Mouse (Mus musculus): ENCODE measurements around the gene Ccdc187.

Gene Ccdc187

GRCm38 (mm10) chr2:26316576-26317246 is 22.4 kb upstream of the Ccdc187 start:
- DNase-seq (ENCODE audit: low spot score in 2 of 2), result no peak

DNA sequence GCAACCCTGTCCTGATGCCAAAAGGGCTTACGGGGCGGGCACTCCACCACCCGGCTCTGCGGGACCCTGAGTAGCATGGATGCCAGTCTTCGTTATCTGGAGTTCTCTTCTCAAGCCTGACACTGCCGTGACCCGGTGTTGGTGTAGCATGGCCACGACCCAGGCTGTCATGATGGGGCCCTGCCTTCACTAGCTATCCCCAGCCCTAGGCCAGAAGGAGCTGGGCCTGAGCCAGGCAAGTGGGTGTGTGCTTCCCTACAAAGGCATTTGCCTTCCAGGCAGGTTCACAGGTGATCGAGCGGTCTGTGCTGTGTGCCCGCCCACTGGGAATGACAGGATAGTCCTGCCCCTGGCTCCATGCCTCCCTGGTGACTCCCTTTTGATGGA is 21.6 kb upstream of the Ccdc187 start:
- DNase-seq (ENCODE audit: low spot score in 2 of 2), result no peak

GRCm38 (mm10) chr2:26315072-26315924 is 20.9 kb upstream of the Ccdc187 start, which contains the start of gene Gpsm1:
TSS of gene Gpsm1 (plus strand) at chr2:26315515.
- DNase-seq (ENCODE audit: low spot score in 2 of 2), result peak; percentile 80 to 82

DNA sequence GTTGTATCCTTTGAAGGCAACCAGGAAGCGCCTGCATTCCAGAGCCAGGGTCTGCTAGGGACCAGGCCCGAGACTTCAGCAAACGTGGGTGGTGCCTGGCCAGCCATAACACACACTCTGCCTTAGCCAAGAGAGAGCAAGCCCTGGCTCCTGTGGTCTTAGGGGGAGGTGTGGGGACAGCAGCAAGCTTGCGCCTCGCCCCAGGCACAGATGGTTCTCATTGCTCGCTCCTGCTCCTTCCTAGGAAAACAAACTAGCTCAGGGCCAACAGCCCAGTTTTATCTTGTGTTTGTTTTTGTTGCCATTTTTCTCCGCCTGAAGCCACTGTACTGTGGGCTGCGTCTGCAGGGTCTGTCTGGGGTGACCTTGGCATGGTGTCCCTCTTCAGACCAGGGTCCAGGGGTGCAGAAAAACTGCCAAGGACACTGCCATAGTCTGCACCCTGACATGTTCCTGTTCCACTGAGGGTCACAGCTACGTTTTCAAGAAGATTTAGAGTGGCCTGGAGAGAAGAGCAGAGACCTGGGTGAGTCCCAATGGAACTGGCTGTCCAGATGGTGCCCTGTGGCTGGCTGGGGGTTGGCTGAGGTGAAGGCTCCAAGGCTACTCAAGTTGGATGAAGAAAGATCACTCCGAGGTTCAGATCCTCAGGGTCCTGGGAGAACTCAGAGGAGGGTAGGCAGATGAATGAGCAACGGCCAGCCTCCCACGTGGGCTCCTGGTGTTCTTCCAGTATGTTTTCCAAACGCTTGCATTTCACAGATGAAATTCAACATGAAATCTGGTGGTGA is 20.1 kb upstream of the Ccdc187 start:
- DNase-seq (ENCODE audit: low spot score in 2 of 2), result no peak

GRCm38 (mm10) chr2:26313394-26313793 is 19.0 kb upstream of the Ccdc187 start:
- DNase-seq (ENCODE audit: low spot score in 2 of 2), result no peak

- peak; percentile 72 to 80 for DNase-seq (ENCODE audit: low spot score in 2 of 2)
These were observed 18.5 kb upstream of the Ccdc187 start for GRCm38 (mm10) chr2:26312812-26313211.

GRCm38 (mm10) chr2:26311936-26312335 is 17.6 kb upstream of the Ccdc187 start:
- no peak for DNase-seq (ENCODE audit: low spot score in 2 of 2)

DNA sequence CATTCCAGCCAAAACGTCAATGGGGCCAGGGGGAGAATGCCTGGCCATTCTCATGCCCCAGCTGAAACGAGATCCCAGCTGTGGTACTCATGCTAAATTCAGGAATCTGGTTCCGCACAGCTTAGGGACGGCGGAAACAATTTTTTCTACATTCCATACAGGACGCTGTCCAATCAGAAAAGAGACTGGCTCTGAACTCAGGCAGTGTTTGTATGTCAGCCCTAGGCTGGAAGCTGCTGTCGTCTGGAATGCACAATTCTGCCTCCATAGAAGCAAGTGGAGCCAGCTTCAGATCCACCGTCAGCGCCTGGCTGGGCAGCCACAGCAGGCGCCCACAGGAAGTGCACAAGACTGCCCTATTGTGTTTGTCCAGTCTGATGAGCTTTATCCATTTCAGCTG is 15.4 kb upstream of the Ccdc187 start:
- no peak for DNase-seq (ENCODE audit: low spot score in 2 of 2)

- no peak for DNase-seq (ENCODE audit: low spot score in 2 of 2)
These were observed 12.3 kb upstream of the Ccdc187 start for GRCm38 (mm10) chr2:26306702-26307101.

DNA sequence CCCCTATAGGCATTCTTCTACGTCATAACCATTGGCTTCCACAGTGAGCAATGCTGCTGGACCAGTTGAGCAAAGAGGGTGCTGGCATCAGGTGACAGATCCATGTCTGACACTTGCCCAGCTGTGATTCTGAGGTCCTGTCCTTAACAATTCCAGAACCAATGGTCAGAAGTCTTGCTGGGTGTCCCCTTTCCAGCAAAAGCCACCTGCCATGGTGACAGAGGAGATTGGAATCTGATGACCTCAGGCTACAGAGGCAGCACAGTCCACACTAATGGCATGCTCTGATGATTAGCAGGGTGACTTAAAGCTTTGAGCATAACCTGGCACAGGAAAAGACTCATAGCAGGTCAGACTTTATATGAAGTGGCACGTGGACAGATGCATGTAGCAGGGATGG is 11.2 kb upstream of the Ccdc187 start:
- DNase-seq (ENCODE audit: low spot score in 2 of 2), result no peak

DNA sequence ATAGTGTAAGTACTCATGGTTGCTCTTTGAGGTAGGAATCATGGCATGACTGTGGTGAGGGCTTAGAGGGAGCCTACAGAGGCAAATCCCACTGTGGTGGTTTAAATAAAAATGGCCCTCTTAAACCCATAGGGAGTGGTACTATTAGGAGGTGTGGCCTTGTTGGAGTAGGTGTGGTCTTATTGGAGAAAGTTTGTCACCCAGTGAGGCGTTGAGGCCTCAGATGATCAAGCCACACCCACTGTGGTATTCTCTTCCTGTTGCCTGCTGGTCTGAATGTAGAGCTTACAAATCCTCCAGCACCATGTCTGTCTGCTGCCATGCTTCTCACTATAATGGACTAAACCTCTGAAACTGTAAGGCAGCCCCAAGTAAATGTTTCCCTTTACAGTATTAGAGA is 10.4 kb upstream of the Ccdc187 start:
- DNase-seq (ENCODE audit: low spot score in 2 of 2), result no peak

- no peak for DNase-seq (ENCODE audit: low spot score in 2 of 2)
These were observed 7.7 kb upstream of the Ccdc187 start for GRCm38 (mm10) chr2:26302005-26302503.

DNA sequence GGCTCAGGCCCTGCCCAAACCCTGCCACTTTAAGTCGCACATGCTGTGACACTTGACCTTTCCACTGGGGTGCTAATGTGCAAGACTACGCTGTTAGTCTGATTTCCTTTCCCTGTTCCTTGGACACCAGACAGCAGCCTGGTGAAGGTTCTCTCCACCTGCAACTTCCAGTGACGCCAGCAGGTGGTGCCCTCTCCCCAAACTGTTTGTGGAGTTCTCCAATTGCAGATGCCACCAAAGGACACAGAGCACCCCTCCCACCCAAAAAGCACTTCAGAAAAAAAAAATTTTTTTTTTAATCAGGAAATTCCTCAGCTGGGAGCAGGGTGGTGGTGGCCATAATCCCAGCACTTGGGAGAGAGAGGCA is 6.4 kb upstream of the Ccdc187 start:
- DNase-seq (ENCODE audit: low spot score in 2 of 2), result peak; percentile 76 to 81

DNA sequence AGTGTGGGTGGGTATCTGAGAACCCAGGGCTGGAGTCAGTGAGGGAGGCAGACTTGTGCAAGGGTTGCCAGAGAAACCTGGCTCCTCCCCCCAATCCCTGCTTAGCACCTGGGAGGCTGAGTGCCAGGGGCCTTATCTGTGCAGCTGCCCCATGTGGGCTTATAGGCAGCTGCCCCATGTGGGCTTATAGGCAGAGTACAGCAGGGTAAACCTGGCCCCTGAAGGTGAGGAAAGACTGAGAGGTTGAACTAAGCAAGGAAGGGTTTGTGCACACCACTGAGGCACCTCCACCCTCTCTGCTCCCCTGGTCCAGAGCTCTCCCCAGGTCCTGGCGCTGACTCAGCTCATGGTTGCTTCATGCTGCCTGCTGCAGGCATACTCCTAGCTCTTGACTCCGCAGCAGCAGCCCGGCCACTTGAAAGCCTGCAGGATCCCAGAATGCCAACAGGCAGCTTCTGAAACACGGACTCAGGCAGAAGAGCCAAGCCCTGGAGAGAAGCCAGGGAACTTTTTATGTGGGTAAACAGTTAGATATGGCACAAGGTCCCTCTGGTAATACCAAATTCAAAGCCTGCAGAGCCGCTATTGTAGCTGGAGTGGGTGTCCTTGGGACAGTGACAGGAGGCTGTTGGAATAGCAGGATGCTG is 5.9 kb upstream of the Ccdc187 start:
- no peak for DNase-seq (ENCODE audit: low spot score in 2 of 2)

DNA sequence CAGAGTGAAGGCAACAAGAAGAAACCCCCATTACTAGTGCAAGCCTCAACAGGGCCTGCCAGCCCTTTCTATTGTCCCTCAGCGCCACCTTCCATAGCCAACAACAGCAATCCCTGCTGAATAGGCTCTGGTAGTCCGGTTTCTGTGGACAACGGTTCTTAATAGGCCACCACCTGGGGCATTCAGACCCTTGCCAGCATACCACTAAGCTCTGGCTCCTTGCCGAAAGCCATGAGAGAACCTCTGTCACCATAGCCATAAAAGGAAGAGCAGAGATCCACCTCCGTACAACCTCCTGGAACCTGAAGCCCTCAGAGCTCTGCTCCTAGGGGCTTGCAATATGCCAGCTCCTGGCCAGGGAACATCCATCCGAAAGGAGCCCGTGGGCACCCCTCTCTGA is 5.0 kb upstream of the Ccdc187 start:
- no peak for DNase-seq (ENCODE audit: low spot score in 2 of 2)

GRCm38 (mm10) chr2:26298856-26299230 is 4.5 kb upstream of the Ccdc187 start:
- DNase-seq (ENCODE audit: low spot score in 2 of 2), result no peak

GRCm38 (mm10) chr2:26298208-26298855 is 4.0 kb upstream of the Ccdc187 start:
- DNase-seq (ENCODE audit: low spot score in 2 of 2), result no peak

DNA sequence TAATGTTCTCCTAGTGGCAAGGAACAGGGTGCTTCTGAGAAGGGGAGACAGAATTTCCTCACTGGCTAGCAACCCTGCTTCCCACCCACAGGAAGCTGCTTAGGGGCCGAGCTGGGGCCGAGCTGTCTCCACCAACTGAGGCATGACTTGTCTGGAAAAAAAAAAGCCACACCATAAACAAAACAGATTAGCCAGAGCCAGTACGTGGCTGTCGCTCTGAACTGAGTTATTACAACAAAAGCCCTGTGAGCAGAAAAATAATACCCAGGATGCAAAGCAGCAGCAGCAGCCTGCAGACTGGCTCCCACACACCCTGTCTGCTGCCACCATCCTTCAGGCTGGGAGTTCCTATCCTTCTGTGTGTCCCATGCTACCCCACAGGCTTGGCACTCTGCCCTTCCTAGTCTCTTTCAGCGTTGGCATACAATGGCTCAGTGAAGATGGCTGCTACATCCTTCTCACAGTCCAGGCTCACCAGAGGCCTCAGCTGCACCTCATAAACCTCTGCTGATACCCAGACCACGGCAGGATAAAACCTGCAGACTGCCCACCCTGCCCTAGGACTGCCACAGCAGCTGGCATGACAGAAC is 2.3 kb upstream of the Ccdc187 start:
- DNase-seq (ENCODE audit: low spot score in 2 of 2), result no peak

GRCm38 (mm10) chr2:26290133-26290532 is 4.2 kb downstream of the Ccdc187 start:
- no peak for DNase-seq (ENCODE audit: low spot score in 2 of 2)

DNA sequence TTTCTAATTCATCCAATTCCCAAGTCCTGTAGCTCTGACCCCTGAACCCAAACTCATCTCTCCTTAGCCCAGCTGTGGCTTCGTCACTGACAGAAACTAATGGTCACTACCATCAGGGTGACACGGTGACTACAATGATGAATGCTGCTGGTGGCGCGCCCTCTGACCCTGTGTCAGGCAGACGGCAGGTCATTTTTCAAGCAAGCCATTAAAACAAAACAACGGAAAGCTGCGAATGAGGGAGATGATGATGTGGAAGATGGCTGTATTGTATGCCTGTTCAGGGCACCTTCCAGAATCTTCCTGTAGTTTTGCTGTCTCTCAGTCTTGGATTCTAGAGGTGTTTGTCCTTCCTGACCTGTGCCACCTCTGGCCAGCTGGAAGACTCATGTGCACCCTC is 8.0 kb downstream of the Ccdc187 start:
- DNase-seq (ENCODE audit: low spot score in 2 of 2), result no peak

DNA sequence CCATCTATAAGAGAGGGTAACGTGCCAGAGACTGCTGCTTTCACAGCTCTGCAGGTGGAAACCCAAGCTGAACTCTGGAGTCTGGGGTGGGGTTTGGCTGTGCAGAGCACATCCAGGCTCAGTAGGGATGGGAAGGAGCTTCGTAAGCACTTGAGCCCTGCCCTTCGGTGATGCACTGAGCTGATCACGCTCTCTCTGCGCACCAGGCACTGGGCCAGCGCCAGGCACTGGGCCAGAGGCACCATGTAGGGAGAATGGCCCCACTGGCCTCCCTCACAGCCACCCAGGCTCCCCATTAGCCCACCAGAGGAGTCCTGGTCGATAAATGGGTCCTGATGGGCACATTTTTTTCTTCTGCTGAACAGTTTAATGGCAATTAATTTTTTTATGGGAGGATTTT is 8.6 kb downstream of the Ccdc187 start:
- no peak for DNase-seq (ENCODE audit: low spot score in 2 of 2)
